Mouse (Mus musculus): ENCODE data around the gene Kif6. TPM values are rescaled to one million over a fixed set of nuclear protein-coding genes. Genes with fewer than 3 reads are reported as not detected.

Kif6 gene
- polyA plus RNA-seq, 1 experiment from 2014 or later: 3.7 TPM

GRCm38 (mm10) chr17:49681410-49681809, 66.5 kb downstream of the Kif6 start:
- Histone ChIP-seq H3K4me2 (replicated peaks) (no peak overlapping the region), H3K36me3 (replicated peaks; ENCODE audit: control insufficient read depth, insufficient read depth) (no peaks in the 10 kb centered on the region), H3K4me3 (replicated peaks; ENCODE audit: low read length) (no peak overlapping the region), H3K4me1 (replicated peaks; ENCODE audit: control insufficient read depth, insufficient read depth, low read length) (no peaks in the 10 kb centered on the region), H3K27ac (no peak overlapping the region), H3K9me3 (ENCODE audit: control insufficient read depth, low read length) (no peaks in the 10 kb centered on the region), H3K27me3 (ENCODE audit: control insufficient read depth, insufficient read depth, low read length) (no peaks in the 10 kb centered on the region), H3K9ac (no peak overlapping the region)
- ATAC-seq (ENCODE audit: low FRiP score) (no peak), DNase-seq (ENCODE audit: low spot score) (no peak)
- 31% methylated on average over 8 of the region's 8 CpGs for WGBS

- no peak overlapping the region for H3K4me2 ChIP-seq (replicated peaks)
- no peaks in the 10 kb centered on the region for H3K4me1 ChIP-seq (replicated peaks; ENCODE audit: control insufficient read depth, insufficient read depth, low read length)
- H3K9ac ChIP-seq: no peak overlapping the region
- H3K9me3 ChIP-seq (ENCODE audit: control insufficient read depth, low read length): no peaks in the 10 kb centered on the region
- H3K27ac ChIP-seq: no peak overlapping the region
- no peak overlapping the region for H3K4me3 ChIP-seq (replicated peaks; ENCODE audit: low read length)
- H3K36me3 ChIP-seq (replicated peaks; ENCODE audit: control insufficient read depth, insufficient read depth): no peaks in the 10 kb centered on the region
- 20% methylated on average over 2 of the region's 2 CpGs for WGBS
- ATAC-seq (ENCODE audit: low FRiP score) (no peak), DNase-seq (ENCODE audit: low spot score) (no peak)
- H3K27me3 ChIP-seq (ENCODE audit: control insufficient read depth, insufficient read depth, low read length): no peaks in the 10 kb centered on the region
These were observed 69.2 kb downstream of the Kif6 start for GRCm38 (mm10) chr17:49684146-49684545.

GRCm38 (mm10) chr17:49690607-49691454, 75.9 kb downstream of the Kif6 start:
- no peak for ATAC-seq (ENCODE audit: low FRiP score)
- Histone ChIP-seq H3K27me3 (ENCODE audit: control insufficient read depth, insufficient read depth, low read length) (no peaks in the 10 kb centered on the region), H3K9ac (no peak overlapping the region), H3K27ac (no peak overlapping the region), H3K4me3 (replicated peaks; ENCODE audit: low read length) (no peak overlapping the region), H3K4me1 (replicated peaks; ENCODE audit: control insufficient read depth, insufficient read depth, low read length) (no peaks in the 10 kb centered on the region), H3K36me3 (replicated peaks; ENCODE audit: control insufficient read depth, insufficient read depth) (no peaks in the 10 kb centered on the region), H3K4me2 (replicated peaks) (no peak overlapping the region), H3K9me3 (ENCODE audit: control insufficient read depth, low read length) (no peaks in the 10 kb centered on the region)
- peak; percentile 45 for DNase-seq (ENCODE audit: low spot score)
- 46% methylated on average over 10 of the region's 10 CpGs for WGBS

- H3K27ac ChIP-seq: no peak overlapping the region
- no peaks in the 10 kb centered on the region for H3K27me3 ChIP-seq (ENCODE audit: control insufficient read depth, insufficient read depth, low read length)
- no peak for DNase-seq (ENCODE audit: low spot score)
- ATAC-seq (ENCODE audit: low FRiP score): no peak
- H3K4me1 ChIP-seq (replicated peaks; ENCODE audit: control insufficient read depth, insufficient read depth, low read length): no peaks in the 10 kb centered on the region
- WGBS: 79% methylated on average over 9 of the region's 9 CpGs
- H3K9me3 ChIP-seq (ENCODE audit: control insufficient read depth, low read length): no peaks in the 10 kb centered on the region
- H3K4me3 ChIP-seq (replicated peaks; ENCODE audit: low read length): no peak overlapping the region
- H3K36me3 ChIP-seq (replicated peaks; ENCODE audit: control insufficient read depth, insufficient read depth): no peaks in the 10 kb centered on the region
- no peak overlapping the region for H3K4me2 ChIP-seq (replicated peaks)
- no peak overlapping the region for H3K9ac ChIP-seq
These were observed 76.5 kb downstream of the Kif6 start for GRCm38 (mm10) chr17:49691455-49691805.

GRCm38 (mm10) chr17:49693206-49693605, 78.3 kb downstream of the Kif6 start:
- ATAC-seq (ENCODE audit: low FRiP score) (no peak), DNase-seq (ENCODE audit: low spot score) (no peak)
- H3K4me2 ChIP-seq (replicated peaks): no peak overlapping the region
- no peaks in the 10 kb centered on the region for H3K27me3 ChIP-seq (ENCODE audit: control insufficient read depth, insufficient read depth, low read length)
- H3K4me1 ChIP-seq (replicated peaks; ENCODE audit: control insufficient read depth, insufficient read depth, low read length): no peaks in the 10 kb centered on the region
- H3K9me3 ChIP-seq (ENCODE audit: control insufficient read depth, low read length): no peaks in the 10 kb centered on the region
- H3K36me3 ChIP-seq (replicated peaks; ENCODE audit: control insufficient read depth, insufficient read depth): no peaks in the 10 kb centered on the region
- H3K27ac ChIP-seq: no peak overlapping the region
- H3K9ac ChIP-seq: no peak overlapping the region
- no peak overlapping the region for H3K4me3 ChIP-seq (replicated peaks; ENCODE audit: low read length)
- 81% methylated on average over 5 of the region's 5 CpGs for WGBS

- Histone ChIP-seq H3K27me3 (ENCODE audit: control insufficient read depth, insufficient read depth, low read length) (no peaks in the 10 kb centered on the region), H3K4me2 (replicated peaks) (no peak overlapping the region), H3K36me3 (replicated peaks; ENCODE audit: control insufficient read depth, insufficient read depth) (no peaks in the 10 kb centered on the region), H3K9ac (no peak overlapping the region), H3K4me3 (replicated peaks; ENCODE audit: low read length) (no peak overlapping the region), H3K9me3 (ENCODE audit: control insufficient read depth, low read length) (no peaks in the 10 kb centered on the region), H3K27ac (no peak overlapping the region), H3K4me1 (replicated peaks; ENCODE audit: control insufficient read depth, insufficient read depth, low read length) (no peaks in the 10 kb centered on the region)
- WGBS: 81% methylated on average over 5 of the region's 5 CpGs
- DNase-seq (ENCODE audit: low spot score): no peak
- ATAC-seq (ENCODE audit: low FRiP score): no peak
These were observed 82.3 kb downstream of the Kif6 start for GRCm38 (mm10) chr17:49697220-49697619.

- DNase-seq (ENCODE audit: low spot score) (no peak), ATAC-seq (ENCODE audit: low FRiP score) (no peak)
- Histone ChIP-seq H3K4me1 (replicated peaks; ENCODE audit: control insufficient read depth, insufficient read depth, low read length) (no peaks in the 10 kb centered on the region), H3K36me3 (replicated peaks; ENCODE audit: control insufficient read depth, insufficient read depth) (no peaks in the 10 kb centered on the region), H3K9ac (no peak overlapping the region), H3K4me2 (replicated peaks) (no peak overlapping the region), H3K27ac (no peak overlapping the region), H3K9me3 (ENCODE audit: control insufficient read depth, low read length) (no peaks in the 10 kb centered on the region), H3K27me3 (ENCODE audit: control insufficient read depth, insufficient read depth, low read length) (no peaks in the 10 kb centered on the region), H3K4me3 (replicated peaks; ENCODE audit: low read length) (no peak overlapping the region)
- 52% methylated on average over 12 of the region's 12 CpGs for WGBS
These were observed 88.7 kb downstream of the Kif6 start for GRCm38 (mm10) chr17:49703492-49704249.

- DNase-seq (ENCODE audit: low spot score) (no peak), ATAC-seq (ENCODE audit: low FRiP score) (no peak)
- H3K4me2 ChIP-seq (replicated peaks): no peak overlapping the region
- no peaks in the 10 kb centered on the region for H3K4me1 ChIP-seq (replicated peaks; ENCODE audit: control insufficient read depth, insufficient read depth, low read length)
- no peak overlapping the region for H3K9ac ChIP-seq
- H3K36me3 ChIP-seq (replicated peaks; ENCODE audit: control insufficient read depth, insufficient read depth): no peaks in the 10 kb centered on the region
- H3K27ac ChIP-seq: no peak overlapping the region
- H3K9me3 ChIP-seq (ENCODE audit: control insufficient read depth, low read length): no peaks in the 10 kb centered on the region
- H3K4me3 ChIP-seq (replicated peaks; ENCODE audit: low read length): no peak overlapping the region
- 75% methylated on average over 2 of the region's 2 CpGs for WGBS
- H3K27me3 ChIP-seq (ENCODE audit: control insufficient read depth, insufficient read depth, low read length): no peaks in the 10 kb centered on the region
These were observed 94.3 kb downstream of the Kif6 start for GRCm38 (mm10) chr17:49709192-49709591.

- no peaks in the 10 kb centered on the region for H3K9me3 ChIP-seq (ENCODE audit: control insufficient read depth, low read length)
- no peak overlapping the region for H3K27ac ChIP-seq
- DNase-seq (ENCODE audit: low spot score): no peak
- H3K4me1 ChIP-seq (replicated peaks; ENCODE audit: control insufficient read depth, insufficient read depth, low read length): no peaks in the 10 kb centered on the region
- H3K4me3 ChIP-seq (replicated peaks; ENCODE audit: low read length): no peak overlapping the region
- ATAC-seq (ENCODE audit: low FRiP score): no peak
- no peak overlapping the region for H3K9ac ChIP-seq
- no peaks in the 10 kb centered on the region for H3K27me3 ChIP-seq (ENCODE audit: control insufficient read depth, insufficient read depth, low read length)
- 81% methylated on average over 5 of the region's 5 CpGs for WGBS
- no peak overlapping the region for H3K4me2 ChIP-seq (replicated peaks)
- H3K36me3 ChIP-seq (replicated peaks; ENCODE audit: control insufficient read depth, insufficient read depth): no peaks in the 10 kb centered on the region
These were observed 95.2 kb downstream of the Kif6 start for GRCm38 (mm10) chr17:49710101-49710630.
